Mouse (Mus musculus): Measurements from ENCODE around the gene Wdr11.

The Wdr11 gene

DNA sequence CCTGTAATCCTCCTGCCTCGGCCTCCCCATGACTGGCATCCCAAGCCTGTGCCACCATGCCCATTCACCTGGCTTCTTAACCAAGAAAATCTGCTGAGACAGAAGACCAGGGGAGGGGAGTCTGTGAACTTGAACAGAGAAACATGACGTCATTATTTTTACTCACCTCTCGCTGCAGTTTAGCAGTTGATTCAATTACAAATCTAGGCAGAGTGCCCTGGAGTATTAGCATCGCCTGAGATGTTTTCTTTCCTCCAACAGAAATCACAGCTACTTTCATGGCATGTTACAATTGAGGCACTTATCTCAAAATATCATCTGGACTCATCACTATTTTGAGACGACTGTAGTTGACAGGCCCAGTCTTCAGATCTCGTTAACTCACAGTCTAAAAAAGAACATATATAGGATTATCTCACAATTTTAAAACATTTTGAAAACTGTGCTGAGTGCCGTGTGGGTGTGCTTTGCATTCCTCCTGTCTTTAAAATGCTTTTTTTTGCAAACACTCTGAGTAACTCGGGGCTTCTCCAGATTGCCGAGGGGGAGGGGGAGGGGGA is 61.3 kb downstream of the Wdr11 start:
- in situ Hi-C loops (cut with MboI, MseI), result loop anchor here (5.0 to 10.0 kb wide), 2 partner anchors 392 to 619 kb away; no protein-coding TSS in a partner anchor

DNA sequence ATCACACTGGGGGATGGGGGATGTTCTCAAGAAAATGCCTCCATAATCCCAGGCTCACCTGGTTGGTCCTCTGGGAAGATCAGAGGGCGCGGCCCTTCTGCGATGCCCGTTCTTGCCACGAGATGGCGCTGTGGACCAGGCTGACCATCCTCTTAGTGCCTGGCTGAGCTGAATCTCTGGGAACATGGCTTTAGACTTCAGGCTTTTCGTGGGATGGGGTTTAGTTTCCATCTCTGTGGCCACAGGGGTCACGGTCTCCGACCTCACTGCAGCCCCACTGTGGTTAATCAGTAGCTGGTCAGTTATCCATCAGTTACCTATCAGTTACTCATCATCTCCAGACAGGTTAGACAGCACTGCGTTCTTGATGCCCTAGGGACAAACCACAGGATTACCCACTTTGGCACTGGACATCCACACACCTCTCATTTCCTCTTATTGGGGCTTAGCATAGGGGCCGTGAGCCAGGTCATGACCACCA is 62.2 kb downstream of the Wdr11 start:
- in situ Hi-C loops (cut with MboI, MseI), result loop anchor here (5.0 to 10.0 kb wide), 2 partner anchors 391 to 618 kb away; no protein-coding TSS in a partner anchor

DNA sequence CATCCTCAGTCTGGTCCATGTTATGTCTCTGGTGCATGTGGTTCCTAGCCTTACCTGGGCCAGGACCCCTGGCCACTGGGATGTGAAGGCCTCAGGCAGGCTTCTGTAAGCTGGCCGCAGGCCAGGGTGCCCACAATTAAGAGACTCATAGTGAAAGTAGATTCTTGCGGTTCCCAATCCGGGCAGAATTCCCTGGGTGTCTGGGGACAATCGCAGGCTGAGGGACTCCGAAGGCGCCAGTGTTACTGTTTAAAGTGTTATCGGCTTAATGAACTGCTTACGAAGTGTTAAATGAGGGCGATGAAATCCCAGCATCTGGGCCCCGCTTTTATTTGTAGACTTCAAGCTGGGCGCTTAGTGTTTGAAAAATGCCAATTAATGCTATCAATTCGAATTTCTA is 63.3 kb downstream of the Wdr11 start:
- in situ Hi-C loops (cut with MboI, MseI), result loop anchor here (5.0 to 10.0 kb wide), 3 partner anchors 317 to 617 kb away; no protein-coding TSS in a partner anchor

GRCm38 (mm10) chr7:129655604-129656226 is 64.1 kb downstream of the Wdr11 start:
- in situ Hi-C loops (cut with MboI, MseI), result loop anchor here (5.0 to 10.0 kb wide), 2 partner anchors 317 to 389 kb away; no protein-coding TSS in a partner anchor

GRCm38 (mm10) chr7:129657867-129658266 is 66.2 kb downstream of the Wdr11 start:
- in situ Hi-C loops (cut with MboI, MseI), result loop anchor here (5.0 to 10.0 kb wide), 2 partner anchors 314 to 387 kb away; no protein-coding TSS in a partner anchor

- in situ Hi-C loops (cut with MboI, MseI), result loop anchor here (5.0 to 10.0 kb wide), 2 partner anchors 313 to 385 kb away; no protein-coding TSS in a partner anchor
Observed at GRCm38 (mm10) chr7:129659755-129660154, 68.1 kb downstream of the Wdr11 start.

- in situ Hi-C loops (cut with MboI, MseI), result no loop called here
Observed at GRCm38 (mm10) chr7:129660546-129660945, 68.9 kb downstream of the Wdr11 start.

GRCm38 (mm10) chr7:129662051-129662789 is 70.6 kb downstream of the Wdr11 start:
- in situ Hi-C loops (cut with MboI, MseI), result no loop called here

- in situ Hi-C loops (cut with MboI, MseI), result no loop called here
Observed at GRCm38 (mm10) chr7:129663781-129664505, 72.3 kb downstream of the Wdr11 start.

GRCm38 (mm10) chr7:129665411-129665810 is 73.7 kb downstream of the Wdr11 start:
- in situ Hi-C loops (cut with MboI, MseI), result no loop called here

DNA sequence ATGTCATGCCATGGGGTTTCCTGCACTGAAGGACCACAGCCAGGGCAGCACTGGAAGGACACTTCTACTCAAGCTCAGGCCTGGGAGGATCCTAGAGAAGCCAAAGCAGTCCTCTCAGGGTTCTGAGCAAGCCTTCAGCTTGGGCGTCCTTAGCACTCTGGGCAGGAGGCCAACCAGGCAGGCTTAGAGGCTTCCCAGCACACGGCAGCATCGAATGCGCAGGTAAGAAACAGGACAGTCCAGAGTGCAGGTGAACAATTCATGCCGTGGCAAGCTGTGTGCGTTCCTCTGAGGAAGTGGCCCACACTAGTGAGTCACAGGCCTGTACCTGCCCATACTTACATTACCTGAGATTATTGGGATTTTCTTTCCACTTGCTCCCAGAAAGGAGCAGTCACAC is 74.3 kb downstream of the Wdr11 start:
- in situ Hi-C loops (cut with MboI, MseI), result no loop called here

DNA sequence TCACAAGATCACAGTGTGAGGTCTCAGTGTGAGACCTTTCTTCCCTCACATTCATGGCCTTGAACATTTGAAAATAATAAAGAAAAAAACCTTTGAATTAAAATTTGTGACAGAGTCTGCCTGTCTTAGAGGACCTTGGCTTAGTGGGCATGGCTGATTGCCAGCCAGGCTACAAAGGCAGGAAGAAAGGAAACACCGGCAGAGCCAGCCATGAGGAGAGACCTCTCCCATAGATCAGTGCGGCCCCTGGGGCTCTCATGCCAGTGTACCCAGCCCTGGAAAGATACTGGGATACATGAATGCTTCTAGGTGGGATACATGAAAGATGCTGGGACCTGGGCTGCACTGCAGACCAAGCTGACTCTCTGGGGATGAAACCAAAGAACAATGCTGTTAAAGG is 74.9 kb downstream of the Wdr11 start:
- in situ Hi-C loops (cut with MboI, MseI), result no loop called here

DNA sequence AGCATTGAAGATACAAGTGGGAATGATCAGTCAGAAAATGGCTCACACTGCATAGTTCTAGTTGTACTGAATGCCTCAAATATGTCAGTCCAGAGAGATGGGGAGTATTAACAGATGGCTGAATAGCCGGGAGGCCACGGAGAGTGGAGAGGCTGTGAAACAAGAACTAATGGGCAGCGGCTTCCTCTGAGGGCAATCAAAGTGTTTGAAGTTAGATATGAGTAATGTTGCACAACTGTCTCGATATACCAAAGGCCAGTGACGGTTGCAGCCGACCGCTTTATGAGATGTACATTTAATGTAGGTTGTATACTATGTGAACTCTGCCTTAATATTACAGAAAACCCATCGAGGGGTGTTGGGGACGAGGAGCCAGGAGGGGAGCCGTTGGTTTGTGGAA is 78.6 kb downstream of the Wdr11 start:
- in situ Hi-C loops (cut with MboI, MseI), result no loop called here

DNA sequence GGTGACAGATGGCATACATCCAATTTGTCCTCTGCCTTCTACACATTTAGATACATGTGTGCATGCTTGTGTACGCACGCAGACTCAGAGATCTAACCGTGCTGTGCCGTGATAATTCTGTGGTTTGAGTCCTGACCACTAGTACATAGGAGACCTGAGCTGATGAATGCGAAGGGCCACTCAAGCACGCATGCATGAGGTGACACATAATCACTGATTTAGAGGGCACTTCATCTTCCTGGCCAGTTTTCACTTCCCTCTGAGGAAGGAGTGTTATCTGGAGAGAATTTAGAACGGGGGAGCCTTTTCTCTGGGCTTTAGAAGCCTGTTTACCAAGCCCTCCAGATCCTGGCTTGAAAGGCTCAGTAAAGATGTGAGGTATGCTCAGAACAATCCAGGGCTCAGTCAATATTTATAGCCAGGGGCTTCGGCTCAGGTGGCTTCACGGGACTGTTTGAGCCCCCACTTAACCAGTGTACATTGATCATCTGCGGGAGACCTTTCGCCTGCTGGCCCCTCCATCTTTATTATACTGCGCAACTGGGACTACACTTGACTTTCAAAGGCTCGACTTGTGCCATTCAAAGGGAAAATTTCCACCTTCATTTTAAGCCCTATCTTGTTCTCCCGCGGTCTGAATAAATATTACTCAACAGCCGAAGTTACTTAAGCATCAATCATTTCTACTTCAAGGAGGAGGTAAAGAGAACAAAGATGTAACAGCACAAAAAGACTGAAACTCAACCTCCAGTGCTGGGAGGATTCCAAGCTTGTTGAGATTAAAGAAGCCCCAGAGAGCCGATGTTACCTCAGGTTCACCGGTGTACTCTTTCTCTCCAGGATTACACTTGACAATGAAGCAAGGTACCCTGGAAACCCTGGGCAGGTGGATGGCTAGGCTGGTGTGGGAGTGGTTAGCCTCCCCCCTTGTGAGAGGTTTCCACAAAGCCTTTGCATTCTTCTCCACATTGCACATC is 80.3 kb downstream of the Wdr11 start:
- in situ Hi-C loops (cut with MboI, MseI), result no loop called here

DNA sequence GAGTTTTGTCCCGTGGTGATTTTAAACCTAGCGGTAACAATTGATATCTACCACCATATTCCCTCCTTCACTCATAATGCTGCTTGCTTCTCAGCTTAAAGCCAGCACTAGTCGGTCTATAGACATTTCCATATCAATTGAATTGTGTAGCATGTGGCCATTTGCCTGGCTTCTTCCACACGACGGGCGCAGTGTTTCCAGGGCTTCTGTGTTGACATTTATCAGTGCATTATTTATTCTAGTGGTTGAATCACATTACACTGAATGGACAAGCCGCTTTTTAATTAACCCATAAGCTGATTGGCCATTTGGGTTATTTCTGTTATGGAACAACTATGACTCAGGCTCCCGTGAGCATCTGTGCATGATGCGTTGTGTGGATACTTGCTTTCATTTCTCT is 82.1 kb downstream of the Wdr11 start:
- in situ Hi-C loops (cut with MboI, MseI), result no loop called here

DNA sequence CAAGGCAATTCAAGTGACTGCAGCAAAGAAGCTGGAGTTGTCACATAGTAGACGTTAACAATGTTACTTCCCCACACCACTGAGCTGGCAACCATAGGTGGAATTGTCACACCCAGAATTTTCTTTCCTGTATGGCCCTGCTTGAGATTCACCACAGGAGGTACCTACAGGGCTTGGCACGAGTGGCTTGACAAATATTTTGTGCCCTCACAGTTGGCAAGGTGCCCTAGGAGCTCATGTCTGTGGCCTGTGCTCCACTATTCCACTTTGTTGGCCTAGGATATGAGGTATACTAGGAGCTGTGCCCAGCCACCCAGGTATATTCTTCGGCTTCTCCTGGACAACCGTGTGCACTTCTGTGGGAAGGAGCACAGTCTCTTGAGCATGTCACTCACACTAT is 82.9 kb downstream of the Wdr11 start:
- in situ Hi-C loops (cut with MboI, MseI), result no loop called here

DNA sequence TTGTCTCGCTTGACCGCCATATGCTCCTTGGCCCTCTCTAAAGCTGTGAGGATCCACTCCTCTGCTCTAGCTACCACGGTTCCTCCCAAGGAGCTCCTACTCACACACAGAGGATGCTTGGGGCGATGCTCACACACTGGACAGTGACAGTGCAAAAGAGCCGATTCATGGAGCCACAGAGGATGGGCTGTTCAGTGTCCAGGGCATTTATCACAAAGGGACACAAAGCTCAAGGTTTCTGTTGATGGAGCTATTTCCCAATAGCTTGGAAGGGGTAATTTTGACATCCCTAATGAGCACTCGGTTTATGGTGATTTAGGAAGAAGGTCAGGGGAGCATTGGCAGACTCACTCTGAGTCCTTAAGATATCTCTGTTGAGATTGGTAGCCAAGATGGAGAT is 84.2 kb downstream of the Wdr11 start:
- in situ Hi-C loops (cut with MboI, MseI), result no loop called here

GRCm38 (mm10) chr7:129677141-129677540 is 85.5 kb downstream of the Wdr11 start:
- in situ Hi-C loops (cut with MboI, MseI), result no loop called here

- in situ Hi-C loops (cut with MboI, MseI), result no loop called here
Observed at GRCm38 (mm10) chr7:129678431-129678830, 86.8 kb downstream of the Wdr11 start.

- in situ Hi-C loops (cut with MboI, MseI), result no loop called here
Observed at GRCm38 (mm10) chr7:129678972-129679371, 87.3 kb downstream of the Wdr11 start.
